Mouse (Mus musculus) heart, postnatal 0 days (tissue): Measurements from ENCODE around the gene Ambra1. TPM values are rescaled to one million over a fixed set of nuclear protein-coding genes. Genes with fewer than 3 reads are reported as not detected.

ENCODE experiments used
- ATAC-seq: fragments of 200-750 bp; cut with Nextera tagmentation; 2 replicates; pipeline ENCODE4 v1.8.0; 2017; ENCODE audit warnings: low read depth, moderate number of reproducible peaks, moderate library complexity; ENCODE audit not compliant: insufficient read depth
- DNase-seq: peaks from one replicate; pipeline ENCODE4 v3.0.0-alpha.2; 2016; ENCODE audit warnings: low spot score
- H3K27ac ChIP-seq: fragments of 300-500 bp; sonication (generic); 2 replicates; pipeline ENCODE4 v1.5.1; 2014; ENCODE audit warnings: low read depth, mild to moderate bottlenecking
- H3K27me3 ChIP-seq: fragments of 300-500 bp; sonication (generic); 2 replicates; pipeline ENCODE4 v1.6.1; 2014; ENCODE audit warnings: low read length, mixed read lengths; ENCODE audit not compliant: control insufficient read depth, insufficient read depth
- H3K36me3 ChIP-seq: fragments of 300-500 bp; sonication (generic); replicated peaks from 2 replicates; pipeline ENCODE4 v1.6.1; 2014; ENCODE audit warnings: low read length, mixed read lengths; ENCODE audit not compliant: control insufficient read depth, insufficient read depth
- H3K4me1 ChIP-seq: fragments of 300-500 bp; sonication (generic); 2 replicates; pipeline ENCODE4 v1.6.1; 2014; ENCODE audit warnings: antibody characterized with exemption; ENCODE audit not compliant: control insufficient read depth, insufficient read depth
- H3K4me2 ChIP-seq: fragments of 300-500 bp; sonication (generic); 2 replicates; pipeline ENCODE4 v1.6.1; 2014; ENCODE audit warnings: low read depth, mild to moderate bottlenecking, low read length, moderate library complexity
- H3K4me3 ChIP-seq: fragments of 300-500 bp; sonication (generic); 2 replicates; pipeline ENCODE4 v1.5.1; 2014; ENCODE audit warnings: low read depth, low read length
- H3K9ac ChIP-seq: fragments of 300-500 bp; sonication (generic); replicated peaks from 2 replicates; pipeline ENCODE4 v1.6.1; 2014; ENCODE audit warnings: low read depth, low read length, mixed read lengths
- H3K9me3 ChIP-seq: fragments of 300-500 bp; sonication (generic); replicated peaks from 2 replicates; pipeline ENCODE4 v1.6.1; 2016; ENCODE audit warnings: low read length; ENCODE audit not compliant: control insufficient read depth
- CTCF ChIP-seq: IDR thresholded peaks from 2 replicates; pipeline ENCODE4 v1.5.1; 2016; ENCODE audit warnings: antibody characterized with exemption, control low read depth, low read depth
- EP300 ChIP-seq: IDR thresholded peaks from 2 replicates; pipeline ENCODE4 v1.6.1; 2016; ENCODE audit warnings: antibody characterized with exemption, low read depth
- WGBS: fragments of 180-500 bp; shearing (Covaris S2); extraction: QIAGEN DNeasy Blood & Tissue Kit; methylation state at CpG from one replicate; pipeline ENCODE4 v1.1.7; 2014; 5-methylcytosine and 5-hydroxymethylcytosine counted together
- polyA plus RNA-seq: library from polyadenylated mRNA; unstranded; fragments of >200 nt; fragmentation: Nextera tagmentation; extraction: Ambion mirVana; gene quantifications from 2 replicates; pipeline ENCODE4 v1.2.1, GENCODE M21; 2015
- total RNA-seq: library from RNA; depleted of rRNA; stranded (reverse); fragments of >200 nt; gene quantifications from 2 replicates; pipeline ENCODE4 v1.2.3, GENCODE M21; 2014; ENCODE audit warnings: low replicate concordance

Gene Ambra1
- total and polyA plus RNA-seq, 2 experiments from 2014 or later, result 5.5 to 14.8 TPM

DNA sequence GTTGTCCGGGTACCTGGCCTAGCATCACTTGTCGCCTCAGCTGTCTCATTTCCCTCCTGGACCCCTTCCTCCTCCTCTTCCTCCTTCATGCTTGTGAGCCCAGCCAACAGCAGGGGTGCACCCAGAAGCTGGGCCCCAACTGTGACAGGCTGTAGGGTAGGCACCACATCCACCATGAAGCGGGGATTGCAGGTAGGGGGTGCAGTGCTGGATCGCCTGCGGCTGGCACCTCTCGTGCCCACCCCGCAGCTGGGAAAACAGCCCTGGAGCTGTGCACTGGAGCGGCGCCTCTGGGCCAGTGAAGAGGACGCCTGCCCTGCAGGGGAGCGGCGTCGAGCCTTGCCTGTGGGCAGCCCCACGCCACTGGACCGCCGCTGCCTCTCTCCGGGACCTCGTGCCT, 215.5 kb downstream of the Ambra1 start, which contains the start of gene Gm9821:
TSS of gene Gm9821 (plus strand) at position 221 of the 400 bp plus-strand sequence.
- H3K9ac ChIP-seq, result no peak within 1 kb of the TSS
- H3K27ac ChIP-seq, result 0 out of 2 replicates have a peak within 1 kb of the TSS, but pooled peaks have one; percentile 99
- peaks cover 39% of the 10 kb centered on the region for H3K4me1 ChIP-seq
- no peaks in the 10 kb centered on the region for H3K9me3 ChIP-seq
- no peaks in the 10 kb centered on the region for H3K27me3 ChIP-seq
- peaks cover 39% of the 10 kb centered on the region for H3K36me3 ChIP-seq
- H3K4me3 ChIP-seq, result no peak within 1 kb of the TSS
- WGBS, result 92% methylated on average over 18 of the region's 18 CpGs
- DNase-seq (no peak), ATAC-seq (no peak)
- TF ChIP-seq EP300, result no peak
- no peak for TF ChIP-seq CTCF
- H3K4me2 ChIP-seq, result no peak within 1 kb of the TSS; the same call in 1 of the 2 replicates

DNA sequence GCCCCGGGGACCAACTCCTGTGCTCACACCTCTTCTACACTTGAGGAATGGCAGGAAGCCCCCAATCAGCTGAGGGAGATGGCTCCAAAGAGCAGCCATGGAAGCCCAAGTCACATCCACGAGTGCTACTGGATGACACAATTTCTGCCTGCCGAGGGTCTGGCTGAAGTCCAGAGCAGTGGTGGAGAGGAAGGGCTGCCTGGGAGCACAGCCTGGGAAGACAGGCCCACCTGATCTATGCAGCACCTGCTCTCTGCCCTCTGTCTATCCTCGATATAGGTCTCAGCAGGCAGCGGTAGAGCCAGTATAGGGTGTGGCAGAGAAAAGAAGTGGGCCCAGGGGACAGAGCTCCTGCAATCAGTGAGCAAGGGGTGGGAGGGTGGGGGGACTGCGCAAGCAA, 216.9 kb downstream of the Ambra1 start:
- Histone ChIP-seq H3K27me3 (no peaks in the 10 kb centered on the region), H3K9me3 (no peaks in the 10 kb centered on the region), H3K4me3 (no peak overlapping the region), H3K27ac (peak overlapping the region; percentile 99; the same call in 1 of the 2 replicates), H3K4me1 (peaks cover 44% of the 10 kb centered on the region), H3K36me3 (peaks cover 28% of the 10 kb centered on the region), H3K4me2 (peak overlapping the region; percentile 76; the same call in 1 of the 2 replicates), H3K9ac (peak overlapping the region; percentile 44; the same call in 1 of the 2 replicates)
- DNase-seq (no peak), ATAC-seq (no peak)
- 16% methylated on average over 6 of the region's 6 CpGs for WGBS
- TF ChIP-seq EP300, result no peak
- TF ChIP-seq CTCF, result no peak

DNA sequence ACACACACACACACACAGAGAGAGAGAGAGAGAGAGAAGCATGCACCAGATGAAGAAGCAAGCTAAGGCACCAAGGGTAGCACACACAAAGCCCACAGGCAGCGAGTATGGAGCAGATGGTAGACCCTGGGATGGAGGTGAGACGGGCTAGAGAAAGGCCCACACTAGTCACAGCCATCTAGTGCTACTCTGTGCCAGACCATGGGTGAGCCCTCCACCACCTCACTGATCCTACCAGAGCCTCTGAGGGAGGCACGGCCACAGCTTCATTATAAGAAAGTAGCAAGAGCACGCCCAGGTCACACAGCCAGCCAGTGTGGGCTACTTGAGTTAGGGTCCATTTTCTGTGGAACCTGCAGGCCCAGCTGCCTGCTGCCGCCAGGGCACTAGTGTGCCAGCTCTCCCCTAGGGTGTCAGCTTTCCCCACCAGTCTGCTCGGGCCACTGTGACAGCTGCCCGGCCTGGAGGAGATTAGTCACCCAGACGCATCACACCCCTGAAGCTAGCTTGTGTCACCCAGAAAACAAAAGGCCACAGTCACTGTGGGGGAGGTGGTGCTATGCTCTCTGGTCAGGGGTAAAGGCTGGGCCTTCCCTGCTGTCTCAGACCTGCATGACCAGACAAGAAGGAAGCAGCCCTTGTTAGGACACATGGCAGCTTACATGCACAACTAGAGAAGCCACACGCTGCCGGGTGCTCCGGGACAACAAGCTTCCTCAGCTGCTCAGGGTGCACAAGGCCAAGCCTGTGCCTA, 217.6 kb downstream of the Ambra1 start:
- H3K9me3 ChIP-seq, result no peaks in the 10 kb centered on the region
- H3K9ac ChIP-seq, result peak overlapping the region; percentile 44; the same call in 1 of the 2 replicates
- H3K4me3 ChIP-seq, result peak overlapping the region; percentile 6; the same call in 1 of the 2 replicates
- ATAC-seq (0 out of 2 replicates have a peak, but pooled peaks have one; percentile 3), DNase-seq (peak; percentile 49)
- no peaks in the 10 kb centered on the region for H3K27me3 ChIP-seq
- H3K36me3 ChIP-seq, result peaks cover 24% of the 10 kb centered on the region
- TF ChIP-seq EP300 (no peak), CTCF (no peak)
- 42% methylated on average over 11 of the region's 11 CpGs for WGBS
- H3K4me2 ChIP-seq, result peak overlapping the region; percentile 76
- peaks cover 46% of the 10 kb centered on the region for H3K4me1 ChIP-seq
- H3K27ac ChIP-seq, result peak overlapping the region; percentile 99

DNA sequence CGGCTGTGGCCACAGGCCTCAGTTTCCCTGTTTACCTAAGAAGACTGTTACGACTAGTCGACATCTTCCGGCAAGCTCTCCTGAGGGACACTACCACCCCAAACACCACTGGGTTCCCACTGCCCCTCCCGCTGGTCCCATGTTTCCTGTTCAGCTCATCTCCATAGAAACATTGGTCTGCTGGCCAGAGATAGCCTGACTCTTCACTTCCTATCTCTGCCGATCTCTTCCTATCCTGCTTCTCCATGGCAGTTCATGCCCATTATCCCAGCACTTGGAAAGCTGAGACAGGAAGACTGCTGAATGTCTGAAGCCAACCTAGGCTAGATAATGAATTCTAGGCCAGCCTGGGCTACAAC, 218.2 kb downstream of the Ambra1 start:
- Histone ChIP-seq H3K27ac (peak overlapping the region; percentile 99), H3K4me3 (peak overlapping the region; percentile 6; the same call in 1 of the 2 replicates), H3K27me3 (no peaks in the 10 kb centered on the region), H3K36me3 (peaks cover 18% of the 10 kb centered on the region), H3K4me2 (peak overlapping the region; percentile 76), H3K4me1 (peaks cover 46% of the 10 kb centered on the region), H3K9ac (peak overlapping the region; percentile 44; the same call in 1 of the 2 replicates), H3K9me3 (no peaks in the 10 kb centered on the region)
- DNase-seq (no peak), ATAC-seq (no peak)
- WGBS, result 54% methylated on average over 6 of the region's 6 CpGs
- TF ChIP-seq CTCF (no peak), EP300 (no peak)

- Histone ChIP-seq H3K27me3 (no peaks in the 10 kb centered on the region), H3K4me1 (peaks cover 53% of the 10 kb centered on the region), H3K36me3 (peaks cover 14% of the 10 kb centered on the region; the same call in 1 of the 2 replicates), H3K9ac (peak overlapping the region; percentile 77), H3K9me3 (no peaks in the 10 kb centered on the region), H3K27ac (peak overlapping the region; percentile 99), H3K4me3 (peak overlapping the region; percentile 50), H3K4me2 (peak overlapping the region; percentile 76)
- DNase-seq, result no peak
- WGBS, result 33% methylated on average over 3 of the region's 3 CpGs
- no peak for ATAC-seq
- TF ChIP-seq CTCF (no peak), EP300 (no peak)
These were observed 218.9 kb downstream of the Ambra1 start for GRCm38 (mm10) chr2:91948792-91949241.
